Mouse (Mus musculus): ENCODE data around the gene Cdk6.

DNA sequence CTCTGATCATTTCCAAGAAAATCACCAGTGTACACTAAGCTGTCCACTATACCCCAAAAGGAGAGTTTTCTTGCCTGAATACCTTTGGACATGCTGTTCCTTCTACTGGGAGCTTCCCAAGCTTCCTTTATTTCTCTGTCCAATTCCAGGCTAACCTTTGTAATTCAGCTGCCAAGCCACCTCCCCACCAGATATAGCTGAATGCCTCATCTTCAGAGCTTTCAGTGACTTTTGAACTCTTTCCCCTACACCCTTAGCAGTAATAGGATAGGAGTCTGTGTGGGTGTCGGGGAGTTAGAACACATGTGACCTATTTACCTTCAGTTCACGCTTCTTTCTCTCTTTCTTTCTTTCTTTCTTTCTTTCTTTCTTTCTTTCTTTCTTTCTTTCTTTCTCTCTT, 34.9 kb downstream of the Cdk6 start:
- TF ChIP-seq CTCF (IDR thresholded peaks at IDR 0.05 in 2 of 3, conservative IDR thresholded peaks at IDR 0.05 in 1 of 3; ENCODE audit: control insufficient read depth in 1 of 3, insufficient read depth in 1 of 3, low read depth in 2 of 3, low read length in 3 of 3, poor library complexity in 1 of 3, severe bottlenecking in 1 of 3), result no peak
- TF ChIP-seq MAZ (IDR thresholded peaks at IDR 0.05; ENCODE audit: low read depth, low read length), result no peak
- no peak for TF ChIP-seq USF1 (IDR thresholded peaks at IDR 0.05; ENCODE audit: low read depth, low read length)
- no peak for TF ChIP-seq RAD21 (IDR thresholded peaks at IDR 0.05; ENCODE audit: low read depth, low read length)
- no peak for TF ChIP-seq SMC3 (IDR thresholded peaks at IDR 0.05; ENCODE audit: low read depth, low read length)
- no peak for TF ChIP-seq KAT2A (conservative IDR thresholded peaks at IDR 0.05; ENCODE audit: low read depth, low read length)
- no peak for TF ChIP-seq UBTF (IDR thresholded peaks at IDR 0.05; ENCODE audit: borderline replicate concordance, insufficient read depth, low read depth, low read length)
- TF ChIP-seq TAL1 (IDR thresholded peaks at IDR 0.05; ENCODE audit: low read length), result no peak
- no peak for TF ChIP-seq POLR2A (IDR thresholded peaks at IDR 0.05; ENCODE audit: control insufficient read depth in 1 of 2, insufficient read depth in 1 of 2, low read depth in 1 of 2, low read length in 2 of 2, poor library complexity in 1 of 2)
- TF ChIP-seq JUND (IDR thresholded peaks at IDR 0.05; ENCODE audit: low read depth, low read length), result no peak
